Mouse (Mus musculus) CH12.LX (cell line): ENCODE data around the gene Fau. TPM values are rescaled to one million over a fixed set of nuclear protein-coding genes. Genes with fewer than 3 reads are reported as not detected.

ENCODE experiments used
- DNase-seq: peaks from one replicate; pipeline ENCODE4 v3.0.0-alpha.2; 2013; ENCODE audit errors: extremely low read depth
- H3K27ac ChIP-seq: 2 replicates; pipeline ENCODE4 v1.5.1; 2012; ENCODE audit warnings: low read depth, mild to moderate bottlenecking, control low read depth, moderate library complexity; ENCODE audit not compliant: insufficient read depth
- H3K27me3 ChIP-seq: replicated peaks from 2 replicates; pipeline ENCODE3; 2012; ENCODE audit warnings: inconsistent platforms
- H3K36me3 ChIP-seq, 2 experiments: replicated peaks in 1 of 2; 2 replicates each; pipeline versions ENCODE3 to v1.6.1; 2012; ENCODE audit warnings: inconsistent platforms in 1 of 2, low read length in 1 of 2, mild to moderate bottlenecking in 1 of 2, mixed read lengths in 1 of 2, moderate library complexity in 1 of 2; ENCODE audit not compliant: control insufficient read depth in 1 of 2, insufficient read depth in 1 of 2
- H3K4me1 ChIP-seq, 2 experiments: 2 replicates each; pipeline ENCODE4 v1.6.1; 2012; ENCODE audit warnings: inconsistent platforms in 1 of 2, moderate library complexity in 1 of 2; ENCODE audit not compliant: insufficient read depth in 2 of 2, control insufficient read depth in 1 of 2
- H3K4me2 ChIP-seq: 2 replicates; pipeline ENCODE4 v1.6.1; 2012; ENCODE audit warnings: low read depth, mild to moderate bottlenecking, control low read depth; ENCODE audit not compliant: poor library complexity, insufficient read depth, severe bottlenecking
- H3K4me3 ChIP-seq, 3 experiments: fragments of 150-350 bp in 1 of 3; sonication (generic) in 1 of 3; replicated peaks in 1 of 3; 2 replicates each; pipeline versions ENCODE3 to v1.5.1; 2011 to 2012; ENCODE audit warnings: low read depth in 2 of 3, low read length in 2 of 3, mild to moderate bottlenecking in 2 of 3, moderate library complexity in 2 of 3, control low read depth in 1 of 3, improper control_type of control experiment in 1 of 3, inconsistent platforms in 1 of 3, mixed read lengths in 1 of 3; ENCODE audit not compliant: poor library complexity in 1 of 3
- H3K79me2 ChIP-seq: replicated peaks from 2 replicates; pipeline ENCODE4 v1.6.1; 2012; ENCODE audit warnings: mild to moderate bottlenecking, moderate library complexity; ENCODE audit not compliant: control insufficient read depth, poor library complexity, insufficient read depth, severe bottlenecking; ENCODE audit errors: extremely low read depth
- H3K9ac ChIP-seq: 2 replicates; pipeline ENCODE4 v1.6.1; 2012; ENCODE audit warnings: low read depth, mild to moderate bottlenecking, control low read depth, moderate library complexity; ENCODE audit not compliant: insufficient read depth
- H3K9me3 ChIP-seq: replicated peaks from 2 replicates; pipeline ENCODE3; 2012; ENCODE audit warnings: low read length, inconsistent platforms, mixed read lengths
- BHLHE40 ChIP-seq: IDR thresholded peaks from 2 replicates; pipeline ENCODE4 v1.6.1; 2011; ENCODE audit warnings: mild to moderate bottlenecking, low read depth, low read length, improper control_type of control experiment
- CHD1 ChIP-seq: IDR thresholded peaks from 2 replicates; pipeline ENCODE4 v1.6.1; 2012; ENCODE audit warnings: low read depth, low read length, improper control_type of control experiment, inconsistent platforms
- CHD2 ChIP-seq: IDR thresholded peaks from 2 replicates; pipeline ENCODE4 v1.6.1; 2011; ENCODE audit warnings: low read length, improper control_type of control experiment
- CTCF ChIP-seq, 2 experiments: IDR thresholded peaks in 1 of 2; conservative IDR thresholded peaks in 1 of 2; 2 replicates each; pipeline ENCODE4 v1.5.1; 2011 to 2012; ENCODE audit warnings: low read depth in 2 of 2, low read length in 2 of 2, improper control_type of control experiment in 1 of 2, inconsistent platforms in 1 of 2, mild to moderate bottlenecking in 1 of 2, moderate library complexity in 1 of 2
- E2F4 ChIP-seq: IDR thresholded peaks from 2 replicates; pipeline ENCODE4 v1.6.1; 2011; ENCODE audit warnings: low read depth, low read length, improper control_type of control experiment; ENCODE audit not compliant: insufficient replicate concordance
- ELF1 ChIP-seq: IDR thresholded peaks from 2 replicates; pipeline ENCODE4 v1.6.1; 2014; ENCODE audit warnings: low read depth, mild to moderate bottlenecking, inconsistent platforms, low read length, improper control_type of control experiment
- EP300 ChIP-seq: IDR thresholded peaks from 2 replicates; pipeline ENCODE4 v1.6.1; 2011; ENCODE audit warnings: low read length, improper control_type of control experiment
- ETS1 ChIP-seq: conservative IDR thresholded peaks from 2 replicates; pipeline ENCODE4 v1.6.1; 2012; ENCODE audit warnings: low read depth, mild to moderate bottlenecking, inconsistent platforms, low read length, improper control_type of control experiment, moderate library complexity
- GABPA ChIP-seq: IDR thresholded peaks from 2 replicates; pipeline ENCODE4 v1.6.1; 2012; ENCODE audit warnings: low read depth, low read length, improper control_type of control experiment, inconsistent platforms; ENCODE audit not compliant: insufficient replicate concordance
- HCFC1 ChIP-seq: IDR thresholded peaks from 2 replicates; pipeline ENCODE4 v1.6.1; 2012; ENCODE audit warnings: low read depth, mild to moderate bottlenecking, inconsistent platforms, low read length, improper control_type of control experiment
- IRF4 ChIP-seq: IDR thresholded peaks from 2 replicates; pipeline ENCODE4 v1.6.1; 2014; ENCODE audit warnings: low read depth, mild to moderate bottlenecking, inconsistent platforms, low read length, improper control_type of control experiment
- JUN ChIP-seq: IDR thresholded peaks from 2 replicates; pipeline ENCODE4 v1.6.1; 2011; ENCODE audit warnings: low read depth, mild to moderate bottlenecking, low read length, improper control_type of control experiment, moderate library complexity; ENCODE audit not compliant: insufficient read depth
- JUND ChIP-seq: conservative IDR thresholded peaks from 2 replicates; pipeline ENCODE4 v1.6.1; 2011; ENCODE audit warnings: low read depth, low read length, improper control_type of control experiment
- KAT2A ChIP-seq: IDR thresholded peaks from 2 replicates; pipeline ENCODE4 v1.6.1; 2012; ENCODE audit warnings: low read length, improper control_type of control experiment, inconsistent platforms; ENCODE audit not compliant: insufficient replicate concordance
- MAFK ChIP-seq: IDR thresholded peaks from 2 replicates; pipeline ENCODE4 v1.6.1; 2011; ENCODE audit warnings: low read length, improper control_type of control experiment; ENCODE audit not compliant: insufficient replicate concordance
- MAX ChIP-seq: IDR thresholded peaks from 2 replicates; pipeline ENCODE4 v1.6.1; 2011; ENCODE audit warnings: low read length, improper control_type of control experiment
- MAZ ChIP-seq: IDR thresholded peaks from 2 replicates; pipeline ENCODE4 v1.6.1; 2012; ENCODE audit warnings: low read depth, mild to moderate bottlenecking, inconsistent platforms, low read length, improper control_type of control experiment, moderate library complexity
- MEF2A ChIP-seq: IDR thresholded peaks from 2 replicates; pipeline ENCODE4 v1.6.1; 2014; ENCODE audit warnings: low read depth, mild to moderate bottlenecking, inconsistent platforms, low read length, improper control_type of control experiment, borderline replicate concordance
- MXI1 ChIP-seq: IDR thresholded peaks from 2 replicates; pipeline ENCODE4 v1.6.1; 2011; ENCODE audit warnings: mild to moderate bottlenecking, low read depth, low read length, improper control_type of control experiment
- MYC ChIP-seq: IDR thresholded peaks from 2 replicates; pipeline ENCODE4 v1.6.1; 2011; ENCODE audit warnings: low read depth, mild to moderate bottlenecking, improper control_type of control experiment, low read length
- NELFE ChIP-seq: IDR thresholded peaks from 2 replicates; pipeline ENCODE4 v1.6.1; 2011; ENCODE audit warnings: low read depth, low read length, improper control_type of control experiment
- NRF1 ChIP-seq: IDR thresholded peaks from 2 replicates; pipeline ENCODE4 v1.6.1; 2014; ENCODE audit warnings: low read depth, mild to moderate bottlenecking, inconsistent platforms, low read length, improper control_type of control experiment, moderate library complexity
- PAX5 ChIP-seq: IDR thresholded peaks from 2 replicates; pipeline ENCODE4 v1.6.1; 2012; ENCODE audit warnings: low read length, inconsistent platforms, mixed read lengths
- POLR2A ChIP-seq: IDR thresholded peaks from 2 replicates; pipeline ENCODE4 v1.6.1; 2011; ENCODE audit warnings: low read depth, mild to moderate bottlenecking, improper control_type of control experiment, low read length
- POLR2AphosphoS2 ChIP-seq: IDR thresholded peaks from 2 replicates; pipeline ENCODE4 v1.6.1; 2011; ENCODE audit warnings: low read depth, low read length, improper control_type of control experiment
- RAD21 ChIP-seq: IDR thresholded peaks from 2 replicates; pipeline ENCODE4 v1.6.1; 2011; ENCODE audit warnings: low read depth, mild to moderate bottlenecking, low read length, improper control_type of control experiment, moderate library complexity
- RCOR1 ChIP-seq: conservative IDR thresholded peaks from 2 replicates; pipeline ENCODE4 v1.6.1; 2012; ENCODE audit warnings: low read depth, mild to moderate bottlenecking, inconsistent platforms, low read length, improper control_type of control experiment
- SIN3A ChIP-seq: IDR thresholded peaks from 2 replicates; pipeline ENCODE4 v1.6.1; 2012; ENCODE audit warnings: low read length, improper control_type of control experiment, inconsistent platforms
- SMC3 ChIP-seq: IDR thresholded peaks from 2 replicates; pipeline ENCODE4 v1.6.1; 2011; ENCODE audit warnings: low read depth, low read length, improper control_type of control experiment
- TBP ChIP-seq: conservative IDR thresholded peaks from 2 replicates; pipeline ENCODE4 v1.6.1; 2011; ENCODE audit warnings: low read depth, low read length, improper control_type of control experiment
- TCF12 ChIP-seq: IDR thresholded peaks from 2 replicates; pipeline ENCODE4 v1.6.1; 2014; ENCODE audit warnings: low read depth, mild to moderate bottlenecking, inconsistent platforms, low read length, improper control_type of control experiment
- UBTF ChIP-seq: IDR thresholded peaks from 2 replicates; pipeline ENCODE4 v1.6.1; 2012; ENCODE audit warnings: low read depth, mild to moderate bottlenecking, inconsistent platforms, low read length, improper control_type of control experiment, moderate library complexity
- USF1 ChIP-seq: IDR thresholded peaks from 2 replicates; pipeline ENCODE4 v1.6.1; 2014; ENCODE audit warnings: low read depth, mild to moderate bottlenecking, inconsistent platforms, low read length, improper control_type of control experiment
- USF2 ChIP-seq: conservative IDR thresholded peaks from 2 replicates; pipeline ENCODE4 v1.6.1; 2011; ENCODE audit warnings: low read depth, low read length, improper control_type of control experiment
- ZC3H11A ChIP-seq: IDR thresholded peaks from 2 replicates; pipeline ENCODE4 v1.6.1; 2012; ENCODE audit warnings: low read depth, mild to moderate bottlenecking, inconsistent platforms, low read length, improper control_type of control experiment
- ZKSCAN1 ChIP-seq: IDR thresholded peaks from 2 replicates; pipeline ENCODE4 v1.6.1; 2012; ENCODE audit warnings: low read depth, inconsistent platforms, low read length, improper control_type of control experiment, borderline replicate concordance
- ZNF384 ChIP-seq: IDR thresholded peaks from 2 replicates; pipeline ENCODE4 v1.6.1; 2012; ENCODE audit warnings: low read depth, low read length, improper control_type of control experiment, inconsistent platforms
- dilution Hi-C: fragments of 300-500 bp; cut with MboI; formaldehyde crosslinking; loops from 2 replicates; pipeline ENCODE4 v1.14.3; 2020; ENCODE audit warnings: low sequenced_read_pairs; ENCODE audit not compliant: extremely low pct_unique_long_range_greater_than_20kb, extremely low pct_ligation_motif_present
- in situ Hi-C: fragments of 300-500 bp; cut with MboI; formaldehyde crosslinking; loops from 3 replicates; pipeline ENCODE4 v1.14.3; 2019; ENCODE audit warnings: low sequenced_read_pairs, low pct_ligation_motif_present, low pct_unique_long_range_greater_than_20kb, mixed read lengths
- polyA plus RNA-seq: library from polyadenylated mRNA; unstranded; fragments of >175 nt; gene quantifications from 2 replicates; pipeline ENCODE4 v1.2.1, GENCODE M21; 2012; ENCODE audit warnings: low read depth; ENCODE audit not compliant: insufficient read length
- total RNA-seq, 2 experiments: library from RNA; depleted of rRNA; stranded (reverse); fragments of 300-350 nt in 1 of 2; fragments of >200 nt in 1 of 2; gene quantifications; 2 replicates each; pipeline ENCODE4 v1.2.3; 2012 to 2014

The Fau gene
- total and polyA plus RNA-seq, 3 experiments, result 1,239 to 2,522 (median 2,403) TPM

- TF ChIP-seq SMC3 (no peak), HCFC1 (peak; percentile 43), IRF4 (peak; percentile 87), RCOR1 (no peak), TCF12 (no peak; the same call in 1 of the 2 replicates), ELF1 (peak; percentile 84), ETS1 (no peak), JUND (no peak), MAX (no peak), E2F4 (no peak), KAT2A (no peak), SIN3A (no peak; the same call in 1 of the 2 replicates), GABPA (no peak), RAD21 (no peak), EP300 (no peak), CHD2 (peak; percentile 86), JUN (no peak), POLR2A (peak; percentile 52), USF2 (no peak), CTCF (conservative IDR thresholded peaks at IDR 0.05 in 1 of 2, IDR thresholded peaks at IDR 0.05 in 1 of 2; ENCODE audit: low read depth in 2 of 2, low read length in 2 of 2) (no peak), USF1 (no peak), NELFE (no peak), TBP (peak; percentile 81), POLR2AphosphoS2 (no peak), MAFK (no peak), NRF1 (no peak), UBTF (peak; percentile 34; the same call in 1 of the 2 replicates), PAX5 (no peak), ZC3H11A (no peak), CHD1 (no peak), ZNF384 (peak; percentile 99), MYC (peak; percentile 64), MXI1 (peak; percentile 26), MAZ (no peak), ZKSCAN1 (no peak), MEF2A (no peak), BHLHE40 (no peak)
- peak overlapping the region; percentile 66; the same call in 1 of the 2 replicates for H3K27ac ChIP-seq
- H3K4me3 ChIP-seq, result peak overlapping the region; percentile 90 to 98 (median 98)
These were observed 27.8 kb downstream of the Fau start for GRCm38 (mm10) chr19:6085417-6085879.

More at GRCm38 (mm10) chr19:6085417-6085879, 27.8 kb downstream of the Fau start:
- Histone ChIP-seq H3K9me3 (no peaks in the 10 kb centered on the region), H3K9ac (peak overlapping the region; percentile 94), H3K27me3 (no peaks in the 10 kb centered on the region), H3K4me1 (peaks cover 4 to 36% of the 10 kb centered on the region in 2 experiments), H3K36me3 (peaks cover 58 to 75% of the 10 kb centered on the region in 2 experiments), H3K79me2 (peaks cover 43% of the 10 kb centered on the region), H3K4me2 (peak overlapping the region; percentile 89)
- peak; percentile 93 for DNase-seq
- in situ Hi-C loops, result loop anchor here (5.0 kb wide), 1 partner anchor 37 kb away; no protein-coding TSS in a partner anchor
- dilution Hi-C loops, result no loop called here
